Mouse (Mus musculus) erythroblast, embryonic 14.5 days (primary cell): ENCODE results near the gene Ufd1.

Experiments
- GATA1 ChIP-seq: IDR thresholded peaks from 2 replicates; pipeline ENCODE4 v1.6.1; 2012; ENCODE audit warnings: low read length, inconsistent platforms, mixed read lengths
- TAL1 ChIP-seq: IDR thresholded peaks from 3 replicates; pipeline ENCODE4 v1.6.1; 2012; ENCODE audit warnings: low read length, inconsistent platforms, mixed read lengths

DNA sequence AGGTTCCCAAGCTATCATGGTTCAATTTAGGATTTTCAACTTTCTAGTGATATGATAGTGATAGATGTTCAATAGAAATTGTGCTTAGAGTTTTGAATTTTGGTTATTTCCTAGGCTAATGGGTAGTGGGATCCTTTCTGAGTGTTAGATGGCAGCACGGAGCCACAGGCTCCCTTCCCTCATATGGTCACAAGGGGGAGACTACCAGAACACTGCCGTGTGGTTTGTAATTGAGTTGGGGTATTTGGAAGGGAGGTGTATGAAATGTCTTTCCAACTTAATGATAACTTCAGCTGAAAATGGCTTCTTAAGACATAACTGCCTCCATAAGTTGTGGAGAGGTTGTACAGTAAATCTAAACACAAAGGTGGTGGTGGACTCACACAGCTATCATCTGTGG is 21.9 kb downstream of the Ufd1 start:
- TF ChIP-seq GATA1 (no peak), TAL1 (no peak)
